Mouse (Mus musculus) cerebellum, adult 2 months (tissue): ENCODE data around the gene Mapk9.

Experiments
- CTCF ChIP-seq: fragments of 200-500 bp; IDR thresholded peaks from 2 replicates; pipeline ENCODE4 v1.5.1; 2011; ENCODE audit warnings: low read depth, mild to moderate bottlenecking, control low read depth, low read length, moderate library complexity, borderline replicate concordance; ENCODE audit not compliant: insufficient read depth
- POLR2A ChIP-seq: fragments of 200-500 bp; IDR thresholded peaks from 2 replicates; pipeline ENCODE4 v1.6.1; 2011; ENCODE audit warnings: low read length, control low read depth, borderline replicate concordance; ENCODE audit not compliant: insufficient read depth

DNA sequence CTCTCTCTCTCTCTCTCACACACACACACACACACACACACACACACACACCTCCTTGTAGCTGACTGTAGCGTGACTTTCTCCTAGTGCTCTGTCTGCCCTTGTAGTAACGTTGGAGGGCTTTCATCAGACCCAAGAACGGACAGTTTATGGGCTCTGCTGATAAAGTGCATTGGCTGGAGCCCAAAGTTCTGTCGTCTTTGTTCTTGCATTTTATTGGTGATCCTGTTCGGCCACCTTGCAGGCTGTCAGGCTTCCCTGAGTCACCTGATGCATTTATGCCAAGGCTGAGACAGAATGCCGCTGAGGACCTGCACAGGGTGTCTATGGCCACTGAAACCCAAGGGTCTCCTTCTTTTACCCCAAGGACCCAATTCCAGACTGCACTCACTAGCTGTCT, 53.5 kb downstream of the Mapk9 start:
- TF ChIP-seq POLR2A: no peak
- no peak for TF ChIP-seq CTCF
